Mouse (Mus musculus) megakaryocyte, embryonic 14.5 days (primary cell): Measurements from ENCODE around the gene Trp53i13. TPM values are rescaled to one million over a fixed set of nuclear protein-coding genes. Genes with fewer than 3 reads are reported as not detected.

Source experiments
- H3K27me3 ChIP-seq: replicated peaks from 2 replicates; pipeline ENCODE3; 2012; ENCODE audit warnings: inconsistent platforms
- H3K36me3 ChIP-seq: replicated peaks from 2 replicates; pipeline ENCODE3; 2012; ENCODE audit warnings: low read length, inconsistent platforms, mixed read lengths
- H3K4me1 ChIP-seq: 2 replicates; pipeline ENCODE4 v1.6.1; 2012; ENCODE audit warnings: inconsistent platforms
- H3K4me3 ChIP-seq: replicated peaks from 2 replicates; pipeline ENCODE3; 2012; ENCODE audit warnings: moderate library complexity, mild to moderate bottlenecking, inconsistent platforms
- H3K9me3 ChIP-seq: 2 replicates; pipeline ENCODE4 v1.6.1; 2012; ENCODE audit warnings: inconsistent platforms
- FLI1 ChIP-seq: IDR thresholded peaks from 2 replicates; pipeline ENCODE4 v1.6.1; 2012; ENCODE audit warnings: low read length, inconsistent platforms, mixed read lengths
- GATA1 ChIP-seq: IDR thresholded peaks from 3 replicates; pipeline ENCODE4 v1.6.1; 2012; ENCODE audit warnings: mixed read lengths, low read length, inconsistent platforms, borderline replicate concordance
- polyA plus RNA-seq: library from polyadenylated mRNA; stranded (reverse); fragments of >175 nt; gene quantifications from 2 replicates; pipeline ENCODE4 v1.2.3, GENCODE M21; 2012; ENCODE audit warnings: low replicate concordance; ENCODE audit not compliant: insufficient read depth

Trp53i13 gene
- polyA plus RNA-seq, 1 experiment, result 22.3 TPM

DNA sequence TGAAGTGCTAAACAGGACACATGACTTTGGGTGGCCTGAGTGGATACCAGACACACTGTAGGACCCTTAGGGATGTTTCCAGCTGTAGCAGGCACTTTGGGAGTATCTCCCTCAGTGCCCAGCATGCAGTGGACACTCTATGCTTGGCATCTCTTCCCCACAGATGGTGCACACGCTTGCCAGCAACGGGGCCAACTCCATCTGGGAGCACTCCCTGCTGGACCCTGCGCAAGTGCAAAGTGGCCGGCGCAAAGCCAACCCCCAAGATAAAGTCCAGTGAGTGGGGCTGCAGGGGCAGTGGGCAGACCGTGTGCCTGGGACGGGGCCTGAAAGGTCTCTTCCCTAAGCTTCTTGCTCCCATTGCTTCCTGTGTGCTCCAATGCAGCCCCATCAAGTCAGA, 16.4 kb downstream of the Trp53i13 start:
- Histone ChIP-seq H3K36me3 (peaks cover 75% of the 10 kb centered on the region), H3K4me1 (peaks cover 83% of the 10 kb centered on the region), H3K4me3 (no peak overlapping the region), H3K9me3 (no peaks in the 10 kb centered on the region), H3K27me3 (no peaks in the 10 kb centered on the region)
- TF ChIP-seq FLI1 (no peak), GATA1 (no peak)

DNA sequence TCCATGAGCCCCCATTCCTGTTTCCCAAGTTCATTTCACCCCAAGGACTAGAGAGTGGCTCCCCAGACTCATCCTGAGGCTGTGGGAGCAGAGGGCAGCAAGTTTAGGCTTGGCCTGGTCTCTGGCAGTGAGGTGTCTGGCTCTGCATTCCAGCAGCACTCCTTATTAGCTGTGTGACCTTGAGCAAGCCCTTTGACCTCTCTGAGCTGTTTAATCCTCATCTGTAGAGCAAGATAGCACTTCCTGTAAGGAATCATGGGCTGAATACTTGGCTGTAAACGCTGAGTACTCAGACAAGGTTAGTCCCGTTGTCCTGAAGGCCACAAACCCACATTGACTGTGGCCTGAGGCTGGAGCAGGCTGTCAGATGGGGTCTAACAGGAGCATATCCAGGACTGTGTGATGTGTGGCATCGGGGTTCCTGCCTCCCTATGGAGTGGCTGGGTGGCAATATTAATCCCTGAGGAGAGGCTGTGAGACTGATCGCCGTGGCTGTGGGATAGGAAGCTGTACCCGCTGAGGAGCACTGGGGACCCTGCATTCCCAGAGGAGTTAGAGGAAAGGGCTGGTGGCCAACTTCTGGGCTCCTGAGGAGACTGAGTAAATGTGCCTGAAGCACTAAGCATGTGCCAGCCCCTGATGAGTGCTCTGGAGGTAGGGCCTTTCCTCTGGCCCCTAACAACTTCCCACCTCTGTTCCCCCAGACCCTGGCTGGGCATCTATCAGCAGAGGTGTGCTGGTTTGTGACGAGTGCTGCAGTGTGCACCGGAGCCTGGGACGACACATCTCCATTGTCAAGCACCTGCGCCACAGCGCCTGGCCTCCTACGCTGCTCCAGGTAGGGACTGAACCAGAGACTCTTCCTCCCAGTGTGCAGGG, 17.3 kb downstream of the Trp53i13 start:
- Histone ChIP-seq H3K4me1 (peaks cover 90% of the 10 kb centered on the region), H3K4me3 (no peak overlapping the region), H3K27me3 (no peaks in the 10 kb centered on the region), H3K9me3 (no peaks in the 10 kb centered on the region), H3K36me3 (peaks cover 66% of the 10 kb centered on the region)
- no peak for TF ChIP-seq FLI1
- TF ChIP-seq GATA1, result no peak

DNA sequence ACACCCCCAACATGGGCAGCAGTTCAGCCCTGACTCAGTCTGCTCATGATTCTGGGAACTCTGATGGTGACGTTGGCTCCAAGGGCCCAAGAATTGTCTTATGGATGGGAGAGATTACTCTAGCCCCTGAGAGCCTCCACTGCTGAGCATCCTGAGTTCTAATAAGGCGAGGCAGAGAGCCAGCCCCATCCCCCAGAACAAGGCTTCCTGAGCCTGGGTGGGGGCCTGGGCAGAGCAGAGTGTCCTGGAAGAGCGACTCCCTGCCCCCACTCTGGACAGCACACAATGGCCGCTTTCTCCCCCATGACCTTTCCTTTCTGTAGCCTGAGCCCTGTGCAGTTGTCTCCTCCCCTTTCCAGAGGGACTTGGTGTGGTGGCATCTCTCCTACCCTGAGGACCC, 17.9 kb downstream of the Trp53i13 start:
- TF ChIP-seq FLI1 (no peak), GATA1 (no peak)
- Histone ChIP-seq H3K4me1 (peaks cover 84% of the 10 kb centered on the region), H3K9me3 (no peaks in the 10 kb centered on the region), H3K4me3 (no peak overlapping the region), H3K27me3 (no peaks in the 10 kb centered on the region), H3K36me3 (peaks cover 60% of the 10 kb centered on the region)

DNA sequence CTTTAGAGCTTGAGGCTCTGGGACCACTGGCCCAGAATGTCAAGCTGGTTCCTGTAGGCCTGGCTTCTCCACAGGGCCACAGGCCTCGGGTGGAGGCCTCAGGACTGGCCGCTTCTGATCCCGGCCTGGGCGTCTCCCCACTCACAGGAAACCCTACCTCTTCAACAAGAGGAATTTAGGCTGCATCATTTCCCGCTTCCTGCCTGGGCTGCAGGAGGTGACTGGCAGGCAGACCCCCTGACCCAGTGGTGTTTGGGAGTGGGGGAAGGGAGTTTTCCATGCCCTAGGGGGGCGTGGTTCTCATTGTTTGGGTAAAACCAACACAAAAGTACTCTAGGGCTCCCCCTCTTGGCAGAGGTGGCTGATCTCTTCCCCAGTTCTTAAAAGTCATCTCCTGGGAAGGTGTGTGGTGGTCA, 18.4 kb downstream of the Trp53i13 start:
- H3K9me3 ChIP-seq, result no peaks in the 10 kb centered on the region
- H3K27me3 ChIP-seq, result no peaks in the 10 kb centered on the region
- peaks cover 55% of the 10 kb centered on the region for H3K36me3 ChIP-seq
- TF ChIP-seq GATA1, result no peak
- no peak for TF ChIP-seq FLI1
- H3K4me3 ChIP-seq, result peak overlapping the region; percentile 50
- peaks cover 84% of the 10 kb centered on the region for H3K4me1 ChIP-seq

DNA sequence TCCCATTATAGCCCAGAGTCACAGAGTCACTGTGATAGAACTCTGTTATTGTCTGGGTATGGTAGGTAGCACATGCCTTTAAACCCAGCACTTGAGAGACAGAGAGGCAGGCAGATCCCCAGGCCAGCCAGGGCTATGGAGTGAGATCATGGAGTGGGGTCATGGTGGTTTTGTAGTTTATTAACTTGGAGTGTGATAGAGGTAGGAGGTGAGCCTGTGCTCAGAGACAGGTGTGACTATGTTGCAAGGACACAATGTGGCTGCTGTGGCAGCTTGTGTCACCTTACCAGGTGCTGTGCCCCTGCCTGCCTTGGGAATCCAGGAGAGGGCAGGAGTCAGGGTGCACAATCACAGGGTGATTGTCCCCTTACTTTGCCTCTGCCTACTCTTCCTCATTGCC, 20.3 kb downstream of the Trp53i13 start:
- Histone ChIP-seq H3K27me3 (no peaks in the 10 kb centered on the region), H3K9me3 (no peaks in the 10 kb centered on the region), H3K36me3 (peaks cover 38% of the 10 kb centered on the region), H3K4me1 (peaks cover 92% of the 10 kb centered on the region), H3K4me3 (peak overlapping the region; percentile 74)
- no peak for TF ChIP-seq FLI1
- TF ChIP-seq GATA1, result no peak

DNA sequence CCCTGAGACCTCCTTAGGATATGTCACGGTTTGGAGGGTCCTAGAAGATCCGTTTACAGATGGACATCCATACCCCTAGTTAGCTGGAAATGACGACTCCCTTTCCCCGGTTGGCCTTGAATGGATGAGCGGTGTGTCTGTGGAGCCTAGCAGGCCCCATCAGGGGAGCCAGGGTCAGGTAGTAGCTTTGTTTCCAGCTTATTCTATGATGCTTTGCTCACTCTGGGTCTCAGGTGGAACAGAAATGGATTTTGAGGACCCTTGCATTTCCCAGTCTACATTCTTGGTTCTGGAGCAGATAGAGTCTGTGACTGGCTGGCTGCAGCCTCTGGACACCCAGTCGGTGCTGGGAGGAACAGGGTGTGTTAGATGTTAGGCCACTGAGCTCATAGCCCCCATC, 21.0 kb downstream of the Trp53i13 start:
- Histone ChIP-seq H3K4me3 (peak overlapping the region; percentile 99), H3K9me3 (no peaks in the 10 kb centered on the region), H3K27me3 (peaks cover 6% of the 10 kb centered on the region), H3K36me3 (peaks cover 31% of the 10 kb centered on the region), H3K4me1 (peaks cover 92% of the 10 kb centered on the region)
- TF ChIP-seq FLI1 (no peak), GATA1 (no peak)

DNA sequence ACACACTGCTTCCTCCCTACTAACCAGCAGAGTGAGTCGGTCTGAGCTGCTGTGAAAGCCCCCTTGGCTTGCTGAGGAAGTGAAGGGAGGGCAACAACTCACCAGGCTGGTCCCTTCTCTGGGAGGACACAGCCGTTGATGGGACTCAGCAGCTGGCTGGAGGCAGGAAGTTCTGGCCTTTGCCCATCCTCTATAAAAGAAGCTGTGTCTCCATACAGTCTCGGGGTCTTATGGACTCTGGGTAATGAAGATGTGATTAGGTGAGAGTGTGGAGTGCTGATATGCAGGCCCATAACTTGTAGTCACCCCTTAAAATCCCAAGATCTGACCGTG, 21.5 kb downstream of the Trp53i13 start:
- Histone ChIP-seq H3K9me3 (no peaks in the 10 kb centered on the region), H3K36me3 (peaks cover 26% of the 10 kb centered on the region), H3K4me3 (peak overlapping the region; percentile 99), H3K4me1 (peaks cover 89% of the 10 kb centered on the region), H3K27me3 (peaks cover 8% of the 10 kb centered on the region)
- TF ChIP-seq GATA1 (no peak), FLI1 (no peak)

DNA sequence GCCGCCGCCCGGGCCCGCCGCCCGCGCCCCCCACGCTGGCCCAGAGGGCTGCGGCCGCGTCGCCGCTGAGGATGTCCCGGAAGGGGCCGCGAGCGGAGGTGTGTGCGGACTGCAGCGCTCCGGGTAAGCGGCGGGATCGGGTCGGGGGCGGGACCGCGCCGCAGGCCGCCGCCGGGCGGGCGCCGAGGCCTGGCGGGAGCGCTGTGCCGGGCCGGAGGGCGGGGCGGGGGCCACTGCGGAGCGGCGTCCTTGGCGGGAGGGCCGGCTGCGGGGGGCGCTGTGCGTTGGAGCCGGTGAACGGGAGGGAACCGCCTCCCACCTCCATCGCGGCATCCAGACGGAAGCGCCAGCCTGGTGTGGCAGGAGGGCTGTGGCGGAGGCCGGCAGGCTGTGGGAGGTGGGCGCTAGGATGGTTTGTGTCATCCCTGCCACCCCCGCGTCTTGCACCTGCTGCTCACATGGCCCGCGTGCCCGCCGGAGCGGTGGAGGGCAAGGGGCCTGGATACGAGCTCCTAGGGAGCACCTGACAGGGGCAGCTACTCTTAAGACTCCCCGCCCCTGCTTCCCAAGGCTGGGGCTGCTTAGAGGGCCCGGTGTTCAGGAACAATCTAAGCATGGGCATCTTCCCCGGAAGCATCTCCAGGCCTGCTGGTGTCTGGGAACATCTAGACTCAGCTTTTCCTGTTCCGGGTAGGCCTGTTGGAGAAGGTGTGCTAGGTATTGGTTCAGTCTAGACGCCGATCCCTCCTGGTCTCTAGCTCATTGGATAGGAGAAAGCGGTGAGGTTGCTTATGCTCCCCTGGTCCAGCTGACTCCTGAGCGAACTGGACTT, 22.1 kb downstream of the Trp53i13 start, which contains the start of gene Git1:
Gene Git1 (plus strand): TSS at position 51 of the 832 bp plus-strand sequence.
- no peaks in the 10 kb centered on the region for H3K9me3 ChIP-seq
- TF ChIP-seq GATA1 (no peak), FLI1 (no peak)
- H3K4me1 ChIP-seq, result peaks cover 89% of the 10 kb centered on the region

DNA sequence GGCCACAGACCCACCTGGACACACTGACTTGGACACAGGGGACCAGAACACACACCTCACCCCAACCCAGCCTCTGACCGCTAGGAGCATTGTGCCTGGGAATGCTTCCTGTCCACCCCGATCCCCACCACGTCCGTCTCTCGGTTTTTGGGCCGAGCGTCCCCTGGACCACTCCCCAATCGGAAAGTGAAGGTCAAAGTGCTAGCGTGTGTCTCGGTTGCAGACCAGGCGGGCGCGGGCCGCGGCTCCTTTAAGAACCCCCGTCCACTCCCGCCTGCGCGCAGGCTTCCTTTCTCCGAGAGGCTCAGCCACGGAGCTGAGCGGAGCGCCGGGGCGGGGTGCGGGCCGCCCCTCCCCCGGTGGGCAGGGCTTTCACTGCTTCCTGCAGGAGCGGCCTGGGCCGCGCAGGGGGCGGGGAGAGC, 22.9 kb downstream of the Trp53i13 start:
- peak overlapping the region; percentile 99 for H3K4me3 ChIP-seq
- no peaks in the 10 kb centered on the region for H3K9me3 ChIP-seq
- H3K27me3 ChIP-seq, result peaks cover 22% of the 10 kb centered on the region
- H3K4me1 ChIP-seq, result peaks cover 89% of the 10 kb centered on the region
- TF ChIP-seq GATA1 (no peak), FLI1 (no peak)
- H3K36me3 ChIP-seq, result peaks cover 12% of the 10 kb centered on the region

More for the DNA sequence above, 22.1 kb downstream of the Trp53i13 start, which contains the start of gene Git1:
- H3K36me3 ChIP-seq, result peaks cover 20% of the 10 kb centered on the region
- H3K4me3 ChIP-seq, result peak within 1 kb of the TSS; percentile 99
- peaks cover 14% of the 10 kb centered on the region for H3K27me3 ChIP-seq

DNA sequence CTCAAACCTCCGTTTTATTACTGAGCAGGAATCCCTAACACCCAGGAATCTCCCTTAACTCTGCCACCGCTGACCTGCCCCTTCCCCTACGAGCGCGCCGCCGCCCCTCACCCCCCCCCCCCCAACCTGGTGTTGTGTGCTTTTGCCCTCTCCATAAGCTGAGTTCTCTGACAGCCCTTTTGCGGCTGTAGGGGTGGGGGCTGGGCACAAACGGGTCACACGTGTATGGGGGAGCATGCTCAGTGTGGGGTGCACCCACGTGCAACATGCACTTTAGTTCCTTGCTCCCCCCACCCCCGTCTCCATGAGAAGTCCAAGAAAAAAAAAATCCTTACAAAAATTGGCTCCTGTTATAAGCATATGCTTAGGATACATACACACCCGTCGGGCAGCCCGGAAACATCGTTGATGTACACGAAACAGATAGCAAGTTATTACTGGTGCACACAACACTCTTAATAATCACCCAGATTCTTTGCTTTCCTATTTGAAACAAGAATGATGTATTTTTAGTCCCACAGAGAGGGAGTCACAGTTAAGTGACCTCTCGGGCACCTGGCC, 23.4 kb downstream of the Trp53i13 start:
- Histone ChIP-seq H3K9me3 (no peaks in the 10 kb centered on the region), H3K36me3 (peaks cover 11% of the 10 kb centered on the region), H3K27me3 (peaks cover 25% of the 10 kb centered on the region), H3K4me1 (peaks cover 86% of the 10 kb centered on the region), H3K4me3 (peak overlapping the region; percentile 99)
- TF ChIP-seq FLI1, result no peak
- TF ChIP-seq GATA1, result no peak
